Mouse (Mus musculus) heart, postnatal 0 days (tissue): ENCODE results near the gene Ghr.

ENCODE experiments used
- CTCF ChIP-seq: IDR thresholded peaks from 2 replicates; pipeline ENCODE4 v1.5.1; 2016; ENCODE audit warnings: antibody characterized with exemption, control low read depth, low read depth
- EP300 ChIP-seq: IDR thresholded peaks from 2 replicates; pipeline ENCODE4 v1.6.1; 2016; ENCODE audit warnings: antibody characterized with exemption, low read depth

GRCm38 (mm10) chr15:3490011-3490410, 93.3 kb downstream of the Ghr start:
- TF ChIP-seq CTCF, result no peak
- no peak for TF ChIP-seq EP300
